Mouse (Mus musculus) testis, adult 2 months (tissue): ENCODE results near the gene Slc15a1.

Experiments used
- CTCF ChIP-seq: fragments of 200-500 bp; IDR thresholded peaks from 2 replicates; pipeline ENCODE4 v1.5.1; 2012; ENCODE audit warnings: low read depth, mild to moderate bottlenecking, inconsistent platforms, low read length, moderate library complexity; ENCODE audit not compliant: control insufficient read depth, insufficient read depth, insufficient replicate concordance
- POLR2A ChIP-seq: fragments of 200-500 bp; IDR thresholded peaks from 2 replicates; pipeline ENCODE4 v1.6.1; 2012; ENCODE audit warnings: low read depth, mild to moderate bottlenecking, inconsistent platforms, low read length, moderate library complexity; ENCODE audit not compliant: control insufficient read depth

DNA sequence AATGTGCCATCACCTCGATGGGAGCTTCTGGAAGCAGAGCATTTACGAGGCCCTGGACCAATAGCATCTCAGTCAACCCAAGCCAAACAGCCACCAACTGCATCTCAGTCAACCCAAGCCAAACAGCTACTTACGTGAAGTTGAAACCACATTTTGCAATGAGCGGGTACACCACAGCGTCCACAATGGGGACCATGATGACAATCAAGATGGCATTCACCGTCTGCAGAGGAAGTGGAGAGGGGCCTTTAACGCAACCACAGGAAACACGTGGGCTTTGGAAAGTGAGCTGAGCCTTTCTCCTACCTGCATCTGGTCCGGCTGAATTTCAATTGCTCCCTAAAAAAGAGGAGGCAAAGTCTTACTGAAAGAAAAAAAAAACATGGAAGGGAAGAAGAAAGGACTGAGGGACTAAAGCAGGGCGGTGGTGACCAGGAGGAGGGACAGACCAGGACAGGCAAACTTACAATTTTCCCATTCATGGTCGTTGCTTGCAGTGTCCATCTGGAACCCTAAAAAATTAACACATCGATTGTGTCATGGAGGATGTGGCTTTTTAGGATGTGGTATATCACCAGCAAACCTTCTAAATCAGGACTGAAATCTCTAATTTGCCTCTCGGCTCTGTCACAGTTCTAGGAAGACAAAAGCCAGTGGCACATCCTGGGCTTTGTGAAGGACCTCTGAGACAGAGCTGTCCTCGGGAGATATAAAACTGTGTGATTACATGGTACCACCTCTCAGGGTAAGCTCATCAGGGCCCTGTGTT, 26.9 kb downstream of the Slc15a1 start:
- no peak for TF ChIP-seq CTCF
- no peak for TF ChIP-seq POLR2A
